Mouse (Mus musculus) MEL (cell line): ENCODE results near the gene Actr1b.

Source experiments
- CTCF ChIP-seq, 3 experiments: IDR thresholded peaks in 2 of 3; conservative IDR thresholded peaks in 1 of 3; 2 replicates each; pipeline ENCODE4 v1.5.1; 2011 to 2012; ENCODE audit warnings: low read length in 3 of 3, low read depth in 2 of 3, mild to moderate bottlenecking in 2 of 3, improper control_type of control experiment in 1 of 3, inconsistent platforms in 1 of 3, mixed read lengths in 1 of 3, moderate library complexity in 1 of 3; ENCODE audit not compliant: control insufficient read depth in 1 of 3, insufficient read depth in 1 of 3, poor library complexity in 1 of 3, severe bottlenecking in 1 of 3
- MYB ChIP-seq: IDR thresholded peaks from 2 replicates; pipeline ENCODE4 v1.6.1; 2011; ENCODE audit warnings: mild to moderate bottlenecking, low read depth, low read length, improper control_type of control experiment
- POLR2A ChIP-seq, 2 experiments: IDR thresholded peaks; 2 replicates each; pipeline ENCODE4 v1.6.1; 2011 to 2012; ENCODE audit warnings: low read length in 2 of 2, mild to moderate bottlenecking in 2 of 2, control low read depth in 1 of 2, improper control_type of control experiment in 1 of 2, low read depth in 1 of 2, moderate library complexity in 1 of 2; ENCODE audit not compliant: control insufficient read depth in 1 of 2, insufficient read depth in 1 of 2, poor library complexity in 1 of 2
- TBP ChIP-seq: IDR thresholded peaks from 2 replicates; pipeline ENCODE4 v1.8.0; 2011; ENCODE audit warnings: low read depth, low read length, improper control_type of control experiment
- TCF12 ChIP-seq: IDR thresholded peaks from 2 replicates; pipeline ENCODE4 v1.6.1; 2014; ENCODE audit warnings: low read depth, mild to moderate bottlenecking, inconsistent platforms, low read length, improper control_type of control experiment, moderate library complexity

GRCm38 (mm10) chr1:36664457-36664856, 49.8 kb downstream of the Actr1b start:
- no peak for TF ChIP-seq MYB
- TF ChIP-seq CTCF (IDR thresholded peaks at IDR 0.05 in 2 of 3, conservative IDR thresholded peaks at IDR 0.05 in 1 of 3; ENCODE audit: control insufficient read depth in 1 of 3, insufficient read depth in 1 of 3, low read depth in 2 of 3, low read length in 3 of 3, poor library complexity in 1 of 3, severe bottlenecking in 1 of 3): peak; percentile 24 to 57 (median 24); a peak in 4 of 6 replicates
- peak; percentile 93 for TF ChIP-seq TCF12
- TF ChIP-seq POLR2A (IDR thresholded peaks at IDR 0.05; ENCODE audit: control insufficient read depth in 1 of 2, insufficient read depth in 1 of 2, low read depth in 1 of 2, low read length in 2 of 2, poor library complexity in 1 of 2): no peak
- no peak for TF ChIP-seq TBP
